Mouse (Mus musculus) E14TG2a.4 (cell line): ENCODE measurements around the gene Frmd5.

Experiments
- H3K27me3 ChIP-seq: 2 replicates; pipeline ENCODE4 v1.6.1; 2014; ENCODE audit warnings: low read length, control low read depth; ENCODE audit not compliant: insufficient read depth
- H3K36me3 ChIP-seq: 2 replicates; pipeline ENCODE4 v1.6.1; 2014; ENCODE audit warnings: low read length, control low read depth; ENCODE audit not compliant: insufficient read depth
- H3K4me1 ChIP-seq: replicated peaks from 2 replicates; pipeline ENCODE4 v1.6.1; 2014; ENCODE audit warnings: low read depth, low read length, control low read depth
- H3K4me3 ChIP-seq: replicated peaks from 2 replicates; pipeline ENCODE4 v1.5.1; 2014; ENCODE audit warnings: mild to moderate bottlenecking, low read length
- H3K9me3 ChIP-seq: 2 replicates; pipeline ENCODE4 v1.6.1; 2014; ENCODE audit warnings: low read length, control low read depth
- CTCF ChIP-seq: conservative IDR thresholded peaks from 2 replicates; pipeline ENCODE4 v1.5.1; 2014; ENCODE audit warnings: low read length
- NANOG ChIP-seq: IDR thresholded peaks from 2 replicates; pipeline ENCODE4 v1.6.1; 2014; ENCODE audit warnings: borderline replicate concordance, low read length, mixed read lengths
- POU5F1 ChIP-seq: IDR thresholded peaks from 2 replicates; pipeline ENCODE4 v1.6.1; 2014; ENCODE audit warnings: low read length, borderline replicate concordance

Frmd5 gene

DNA sequence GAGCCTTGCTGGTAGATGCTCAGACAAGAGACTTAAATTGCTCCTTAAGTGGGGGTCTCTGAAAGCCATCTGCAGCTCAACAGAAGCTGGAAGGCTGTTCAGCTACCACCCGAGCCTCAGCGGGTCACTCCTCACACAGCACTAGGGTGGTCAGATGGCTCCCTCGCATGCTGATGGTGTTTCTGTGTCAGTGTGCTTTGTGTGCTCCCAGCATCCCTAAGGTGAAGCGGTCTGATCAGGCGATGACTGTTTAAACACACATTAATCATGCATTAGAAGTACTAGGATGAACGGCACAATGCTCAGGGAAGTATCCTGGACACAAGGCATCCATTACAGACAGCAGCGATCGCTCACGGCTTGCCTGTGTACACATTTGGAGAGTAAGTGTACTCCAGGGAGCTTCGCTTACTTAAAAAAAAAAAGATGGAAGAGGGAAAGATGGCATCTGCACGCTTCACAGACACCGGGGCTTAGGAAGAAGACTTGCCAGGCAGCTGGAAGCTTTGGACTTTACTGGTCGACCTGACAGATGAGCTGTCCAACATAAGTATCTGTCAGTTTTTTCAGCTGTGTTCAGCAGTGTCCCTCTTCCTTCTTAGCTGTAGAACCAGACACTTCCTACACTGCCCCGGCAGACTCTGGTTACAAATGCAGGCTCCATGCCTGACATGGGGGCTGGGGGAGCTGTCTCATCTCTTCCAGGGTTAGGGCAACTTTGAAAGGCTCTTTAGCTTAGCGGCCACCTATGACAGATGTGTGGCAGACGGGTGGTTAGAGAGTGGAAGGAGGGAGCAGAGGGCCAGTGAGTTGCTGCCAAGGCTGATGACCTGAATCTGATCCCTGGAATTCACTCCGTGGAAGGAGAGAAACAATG lies 196.6 kb downstream of the Frmd5 start:
- Histone ChIP-seq H3K4me3 (no peak overlapping the region), H3K9me3 (peaks cover 10% of the 10 kb centered on the region)

DNA sequence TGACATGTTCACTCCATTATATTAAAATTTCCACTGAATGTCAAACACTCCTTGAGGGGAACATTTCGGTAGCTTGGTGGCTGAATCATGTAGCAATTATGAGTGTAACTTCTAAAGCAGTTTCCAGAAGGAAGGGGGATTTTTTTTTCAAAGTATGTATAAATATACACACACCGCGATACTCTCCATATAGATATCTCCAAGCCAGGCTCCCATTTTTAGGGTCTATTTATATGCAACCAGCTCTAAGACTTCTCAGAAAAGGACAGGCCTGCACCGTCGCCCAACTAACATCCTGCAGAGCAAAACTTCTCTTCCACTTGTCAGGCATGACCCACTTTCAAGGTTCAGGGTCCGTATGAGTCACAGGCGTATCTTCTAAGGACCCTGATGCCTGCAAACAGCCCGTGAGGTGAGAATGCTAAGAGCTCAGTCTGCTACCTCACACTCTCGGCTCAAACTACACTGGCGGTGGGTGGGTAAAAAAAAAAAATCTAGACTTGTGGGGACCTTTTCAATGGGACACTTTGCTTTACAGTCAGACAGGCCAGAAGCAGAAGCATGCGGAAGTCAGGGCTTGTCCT lies 197.7 kb downstream of the Frmd5 start:
- Histone ChIP-seq H3K27me3 (no peaks in the 10 kb centered on the region), H3K9me3 (peaks cover 10% of the 10 kb centered on the region), H3K4me3 (no peak overlapping the region), H3K4me1 (peaks cover 36% of the 10 kb centered on the region), H3K36me3 (no peaks in the 10 kb centered on the region)
- TF ChIP-seq CTCF, result no peak
- no peak for TF ChIP-seq POU5F1
- TF ChIP-seq NANOG, result no peak

More for the DNA sequence above, 196.6 kb downstream of the Frmd5 start:
- TF ChIP-seq CTCF (no peak), POU5F1 (no peak), NANOG (no peak)
- H3K36me3 ChIP-seq, result no peaks in the 10 kb centered on the region
- H3K4me1 ChIP-seq, result peaks cover 36% of the 10 kb centered on the region
- no peaks in the 10 kb centered on the region for H3K27me3 ChIP-seq

DNA sequence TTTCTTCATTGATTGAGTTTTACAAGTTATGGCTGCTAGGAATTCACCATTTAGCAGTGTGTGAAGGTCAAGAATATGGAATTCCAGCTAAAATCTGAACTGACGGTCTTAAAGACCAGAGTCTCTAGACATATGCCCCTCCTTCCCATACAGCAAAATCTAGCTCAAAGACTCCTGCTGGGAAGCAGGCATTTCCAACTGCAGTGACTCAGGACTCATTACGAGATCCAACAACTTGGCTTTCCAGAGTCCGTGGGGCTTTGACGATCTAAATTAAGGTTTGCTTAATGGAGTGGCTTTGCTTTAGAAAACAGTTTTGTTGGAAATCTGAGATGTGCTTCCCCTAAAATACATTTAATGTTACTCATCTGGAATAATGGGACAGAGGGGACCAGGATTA lies 204.5 kb downstream of the Frmd5 start:
- Histone ChIP-seq H3K9me3 (peaks cover 4% of the 10 kb centered on the region), H3K4me3 (no peak overlapping the region), H3K27me3 (no peaks in the 10 kb centered on the region), H3K4me1 (no peaks in the 10 kb centered on the region), H3K36me3 (no peaks in the 10 kb centered on the region)
- no peak for TF ChIP-seq POU5F1
- no peak for TF ChIP-seq NANOG
- no peak for TF ChIP-seq CTCF

DNA sequence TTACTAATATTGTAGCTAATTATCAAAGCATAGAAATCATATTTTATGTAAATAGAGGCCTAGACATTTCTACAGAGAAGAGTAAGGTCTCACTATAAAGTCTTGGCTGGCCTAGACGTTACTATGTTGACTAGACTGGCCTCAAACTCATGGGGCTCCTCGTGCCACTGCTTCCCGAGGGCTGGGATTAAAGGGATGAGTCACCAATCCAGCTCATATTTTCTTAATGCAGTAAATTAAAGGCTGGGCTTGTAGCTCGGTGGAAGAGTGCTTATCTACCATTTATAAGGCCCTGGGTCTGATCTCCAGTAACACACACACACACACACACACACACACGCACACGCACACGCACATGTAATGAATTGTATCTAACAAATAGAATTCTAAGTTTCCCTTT lies 205.3 kb downstream of the Frmd5 start:
- Histone ChIP-seq H3K9me3 (no peaks in the 10 kb centered on the region), H3K27me3 (no peaks in the 10 kb centered on the region; the same call in 1 of the 2 replicates), H3K36me3 (no peaks in the 10 kb centered on the region), H3K4me1 (no peaks in the 10 kb centered on the region), H3K4me3 (no peak overlapping the region)
- TF ChIP-seq POU5F1 (no peak), CTCF (no peak), NANOG (no peak)

DNA sequence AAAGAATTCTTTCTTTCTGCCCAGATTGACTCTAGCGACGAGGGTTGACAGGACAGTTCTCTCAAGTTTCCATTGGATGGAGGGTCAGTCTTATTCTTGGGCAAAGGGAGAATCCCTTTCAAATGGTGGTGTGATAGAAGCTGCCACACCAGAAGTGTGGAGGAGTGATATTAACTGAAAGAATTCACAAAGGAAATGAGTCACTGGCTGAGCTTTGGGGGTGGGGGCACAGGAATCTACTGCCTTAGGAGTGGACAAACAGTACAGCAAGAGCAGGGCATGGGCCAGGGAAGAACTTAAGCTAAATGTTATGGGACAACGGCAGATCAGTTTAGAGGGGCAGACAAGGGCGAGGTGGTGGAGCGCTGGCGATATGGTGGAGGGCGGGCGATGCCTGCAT lies 206.2 kb downstream of the Frmd5 start:
- no peaks in the 10 kb centered on the region for H3K4me1 ChIP-seq
- H3K4me3 ChIP-seq, result no peak overlapping the region
- TF ChIP-seq POU5F1 (no peak), CTCF (no peak), NANOG (no peak)
- no peaks in the 10 kb centered on the region for H3K36me3 ChIP-seq
- no peaks in the 10 kb centered on the region for H3K9me3 ChIP-seq
- no peaks in the 10 kb centered on the region; the same call in 1 of the 2 replicates for H3K27me3 ChIP-seq

DNA sequence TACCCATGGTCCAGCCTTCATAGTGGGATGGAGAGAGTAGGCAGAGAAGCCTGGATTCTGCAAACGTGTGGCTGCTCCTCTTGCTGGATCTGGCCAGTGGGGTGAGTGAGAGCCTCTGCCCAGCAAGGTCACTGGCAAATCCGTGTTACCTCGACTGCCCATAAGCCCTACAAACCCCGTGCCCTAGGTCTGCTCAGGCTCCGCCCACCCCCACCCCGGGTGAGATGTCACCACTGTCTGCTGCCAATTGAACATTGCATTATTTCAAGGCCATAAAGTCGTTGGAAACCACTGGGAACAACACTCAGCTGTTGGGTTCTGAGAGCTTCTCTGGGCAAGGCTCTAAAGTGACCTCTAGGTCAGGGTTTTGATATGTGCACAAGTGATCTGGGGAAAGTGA lies 208.6 kb downstream of the Frmd5 start:
- no peak overlapping the region for H3K4me3 ChIP-seq
- TF ChIP-seq POU5F1 (no peak), CTCF (no peak), NANOG (no peak)

DNA sequence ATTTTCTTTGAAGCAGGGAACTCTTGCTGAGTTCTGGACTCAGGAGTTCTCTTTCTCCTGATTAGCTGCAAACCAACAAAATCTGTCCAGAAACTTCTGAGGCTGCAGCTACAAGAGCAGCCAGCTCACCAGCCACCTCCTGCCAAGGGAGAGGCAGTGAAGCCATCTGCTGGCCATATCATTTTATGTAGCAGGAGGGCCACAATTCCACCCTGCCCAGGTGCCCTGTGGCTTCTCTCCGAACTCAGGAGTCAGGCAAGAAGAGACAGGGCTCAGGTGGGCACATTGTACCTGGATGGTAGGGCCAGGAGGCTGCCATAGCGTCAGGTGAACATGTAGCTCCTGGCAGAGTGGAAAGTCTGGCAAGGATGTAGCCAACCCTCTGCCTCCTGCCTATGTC lies 210.3 kb downstream of the Frmd5 start:
- no peaks in the 10 kb centered on the region for H3K9me3 ChIP-seq
- peaks cover 23% of the 10 kb centered on the region for H3K4me1 ChIP-seq
- TF ChIP-seq NANOG (no peak), POU5F1 (no peak), CTCF (no peak)
- no peak overlapping the region for H3K4me3 ChIP-seq
- no peaks in the 10 kb centered on the region; the same call in 1 of the 2 replicates for H3K27me3 ChIP-seq
- H3K36me3 ChIP-seq, result no peaks in the 10 kb centered on the region

More for the DNA sequence above, 208.6 kb downstream of the Frmd5 start:
- Histone ChIP-seq H3K27me3 (no peaks in the 10 kb centered on the region; the same call in 1 of the 2 replicates), H3K9me3 (no peaks in the 10 kb centered on the region), H3K36me3 (no peaks in the 10 kb centered on the region), H3K4me1 (peaks cover 23% of the 10 kb centered on the region)

DNA sequence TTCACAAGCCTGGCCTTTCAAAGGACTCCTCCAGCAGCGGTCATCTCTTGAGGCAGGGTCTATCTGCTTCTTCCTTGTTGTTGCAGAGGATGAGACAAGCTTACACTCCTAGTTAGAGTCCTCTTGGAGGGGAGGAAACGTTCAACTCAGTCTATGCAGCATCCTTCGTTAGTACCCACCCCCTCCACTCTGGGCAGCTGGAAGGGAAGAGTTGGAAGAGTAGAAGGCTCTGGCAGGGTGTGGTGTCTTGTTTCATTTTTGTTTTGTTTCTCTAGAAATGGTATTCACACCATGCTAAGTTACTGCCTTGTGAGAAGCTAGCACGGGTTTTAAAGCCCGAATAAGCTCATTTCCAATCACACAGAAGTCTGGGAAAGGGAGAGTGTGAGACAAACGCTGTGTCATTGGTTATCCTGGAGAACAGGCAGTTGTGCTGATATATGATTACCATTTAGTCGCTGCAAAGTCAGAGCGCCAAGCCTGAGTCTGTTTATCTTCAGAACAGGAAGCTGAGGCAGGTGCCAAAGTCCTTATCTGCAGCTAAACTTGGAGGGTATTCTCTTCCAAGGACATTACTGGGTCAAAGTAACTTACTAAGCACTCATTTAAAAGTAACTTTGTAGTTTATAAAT lies 212.1 kb downstream of the Frmd5 start:
- TF ChIP-seq POU5F1, result no peak
- TF ChIP-seq CTCF, result no peak
- no peak for TF ChIP-seq NANOG
- H3K27me3 ChIP-seq, result no peaks in the 10 kb centered on the region; the same call in 1 of the 2 replicates

DNA sequence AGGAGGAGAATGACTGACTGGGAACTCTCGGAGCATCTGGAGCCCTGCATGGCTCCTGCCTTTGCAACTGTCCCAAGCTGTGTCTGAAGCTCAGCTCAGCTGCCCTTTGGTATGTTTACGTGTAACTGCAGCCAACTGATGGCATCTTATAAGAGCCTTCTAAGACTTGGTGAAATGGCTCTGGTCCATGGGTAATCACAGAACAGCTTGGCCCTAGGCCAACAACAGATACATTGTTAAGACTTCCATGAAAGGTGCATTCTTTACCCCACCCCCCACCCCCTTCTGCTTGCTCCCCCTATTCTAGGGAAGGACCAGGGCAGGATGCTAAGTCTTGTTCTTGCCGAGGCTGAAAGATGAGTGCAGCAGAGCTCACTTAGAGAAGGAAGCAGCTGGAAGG lies 212.8 kb downstream of the Frmd5 start:
- H3K4me3 ChIP-seq, result no peak overlapping the region

More for the DNA sequence above, 212.1 kb downstream of the Frmd5 start:
- H3K4me3 ChIP-seq, result no peak overlapping the region
- no peaks in the 10 kb centered on the region for H3K9me3 ChIP-seq
- 0 out of 2 replicates have a peak, but pooled peaks cover 2% of the 10 kb centered on the region for H3K36me3 ChIP-seq
- peaks cover 23% of the 10 kb centered on the region for H3K4me1 ChIP-seq

More for the DNA sequence above, 212.8 kb downstream of the Frmd5 start:
- Histone ChIP-seq H3K27me3 (no peaks in the 10 kb centered on the region; the same call in 1 of the 2 replicates), H3K9me3 (no peaks in the 10 kb centered on the region), H3K36me3 (0 out of 2 replicates have a peak, but pooled peaks cover 2% of the 10 kb centered on the region), H3K4me1 (peaks cover 23% of the 10 kb centered on the region)
- TF ChIP-seq CTCF (no peak), NANOG (no peak)
